Mouse (Mus musculus) effector memory CD4-positive, alpha-beta T cell, adult 7 months (primary cell): ENCODE data around the gene Vmn2r60. TPM values are rescaled to one million over a fixed set of nuclear protein-coding genes. Genes with fewer than 3 reads are reported as not detected.

ENCODE experiments used
- polyA plus RNA-seq: library from polyadenylated mRNA; unstranded; fragments of 100-300 nt; shearing (Covaris generic); gene quantifications from one replicate; pipeline ENCODE4 v1.2.1, GENCODE M21; 2017

Gene Vmn2r60
- polyA plus RNA-seq: 0.06 TPM

DNA sequence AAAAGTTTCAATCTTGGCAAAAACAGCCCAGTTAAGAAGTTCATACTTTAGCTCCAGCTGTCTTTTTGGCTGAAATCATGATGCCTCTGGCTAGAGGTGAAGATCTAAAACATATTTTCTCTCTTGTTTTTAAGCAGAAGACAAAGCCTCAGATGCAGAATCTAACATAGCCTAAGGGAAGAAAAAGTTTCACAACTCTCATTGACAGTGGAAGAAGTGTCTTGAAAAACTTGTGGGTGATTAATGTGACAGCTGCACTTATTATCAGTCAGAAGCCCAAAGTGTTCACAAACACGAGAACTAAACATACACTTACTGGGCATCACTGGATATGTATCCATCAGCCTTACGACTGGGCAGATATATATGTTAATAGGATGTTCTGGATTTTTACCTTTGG is at the start of gene Vmn2r60:
Gene Vmn2r60 (plus strand): TSS at position 301 of the 400 bp plus-strand sequence.

DNA sequence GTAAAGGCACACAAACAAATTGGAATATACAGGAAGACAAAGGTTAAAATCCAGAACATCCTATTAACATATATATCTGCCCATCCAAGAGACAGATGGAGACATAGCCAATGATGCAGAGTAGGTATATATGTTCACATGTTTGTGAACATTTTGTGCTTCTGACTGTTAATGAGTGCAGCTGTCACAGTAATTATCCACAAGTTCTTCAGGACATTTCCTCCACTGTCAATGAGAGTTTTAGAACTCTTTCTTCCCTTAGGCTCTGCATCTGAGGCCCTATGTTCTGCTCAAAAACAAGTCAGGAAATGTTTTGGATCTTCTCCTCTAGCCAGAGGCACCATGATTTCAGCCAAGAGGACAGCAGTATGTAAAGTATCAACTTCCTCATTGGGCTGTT is 48.6 kb upstream of the Vmn2r60 start, which contains the start of gene Vmn2r59:
Gene Vmn2r59 (minus strand): TSS at position 101 of the 400 bp plus-strand sequence.

Other genes starting within 250 kb of the Vmn2r60 start
- not detected for gene Vmn2r58, start 235.1 kb upstream of the Vmn2r60 start, polyA plus RNA-seq
- 0.11 TPM for gene Vmn2r59, start 48.7 kb upstream of the Vmn2r60 start, polyA plus RNA-seq
- gene Vmn2r61, start 152.3 kb downstream of the Vmn2r60 start, polyA plus RNA-seq: not detected